Mouse (Mus musculus): ENCODE results near the gene Spata18.

- TF ChIP-seq POLR2A (IDR thresholded peaks at IDR 0.05; ENCODE audit: borderline replicate concordance, low read depth, low read length) (no peak), CTCF (IDR thresholded peaks at IDR 0.05; ENCODE audit: low read depth, low read length) (no peak)
Observed at GRCm38 (mm10) chr5:73637337-73638107, 13.7 kb upstream of the Spata18 start.
